Mouse (Mus musculus) heart, postnatal 0 days (tissue): ENCODE results near the gene Helt.
A peak's percentile ranks its signal among the peaks of the same experiment; 100 is the strongest.

Experiments used
- CTCF ChIP-seq: IDR thresholded peaks from 2 replicates; pipeline ENCODE4 v1.5.1; 2016; ENCODE audit warnings: antibody characterized with exemption, control low read depth, low read depth
- EP300 ChIP-seq: IDR thresholded peaks from 2 replicates; pipeline ENCODE4 v1.6.1; 2016; ENCODE audit warnings: antibody characterized with exemption, low read depth

DNA sequence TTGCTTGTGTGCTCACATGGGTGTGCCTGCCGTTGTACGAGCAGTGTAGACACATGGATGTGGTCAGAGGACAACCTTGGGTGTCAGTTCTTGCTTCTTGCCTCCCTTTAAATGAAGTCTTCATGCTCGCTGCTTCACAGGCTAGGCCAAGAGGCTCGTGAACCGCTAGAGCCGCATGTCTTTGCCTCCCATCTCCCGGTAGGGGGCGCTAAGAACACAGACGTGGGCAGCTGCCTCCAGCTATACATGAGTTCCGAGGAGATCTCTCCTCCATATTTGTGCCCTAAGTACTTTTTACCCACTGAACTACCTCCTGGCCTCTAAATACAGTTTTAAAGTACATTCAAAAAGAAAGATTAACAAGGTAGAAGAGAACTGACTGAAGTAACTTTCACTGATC is 16.7 kb upstream of the Helt start:
- TF ChIP-seq CTCF, result peak; percentile 95
- no peak for TF ChIP-seq EP300
